Mouse (Mus musculus) spleen, adult 2 months (tissue): ENCODE measurements around the gene Ubac2.

ENCODE experiments used
- CTCF ChIP-seq: fragments of 200-500 bp; IDR thresholded peaks from 2 replicates; pipeline ENCODE4 v1.5.1; 2011; ENCODE audit warnings: mild to moderate bottlenecking, inconsistent platforms; ENCODE audit not compliant: insufficient read depth, insufficient read length, insufficient replicate concordance; ENCODE audit errors: extremely low read depth
- POLR2A ChIP-seq: fragments of 200-500 bp; IDR thresholded peaks from 2 replicates; pipeline ENCODE4 v1.6.1; 2011; ENCODE audit warnings: low read depth, low read length, inconsistent platforms

GRCm38 (mm10) chr14:121903381-121903876 lies 25.0 kb downstream of the Ubac2 start:
- TF ChIP-seq CTCF (no peak), POLR2A (no peak)
